Mouse (Mus musculus) layer of hippocampus, adult 9-10 months (tissue): ENCODE data around the gene Ccser1.

Experiments used
- DNase-seq: peaks from one replicate; pipeline ENCODE4 v3.0.0; 2022; ENCODE audit warnings: low spot score

Ccser1 gene

GRCm38 (mm10) chr6:61438165-61438564, 258.0 kb downstream of the Ccser1 start:
- no peak for DNase-seq

- no peak for DNase-seq
Measured at GRCm38 (mm10) chr6:61471371-61472152, 291.4 kb downstream of the Ccser1 start.

DNA sequence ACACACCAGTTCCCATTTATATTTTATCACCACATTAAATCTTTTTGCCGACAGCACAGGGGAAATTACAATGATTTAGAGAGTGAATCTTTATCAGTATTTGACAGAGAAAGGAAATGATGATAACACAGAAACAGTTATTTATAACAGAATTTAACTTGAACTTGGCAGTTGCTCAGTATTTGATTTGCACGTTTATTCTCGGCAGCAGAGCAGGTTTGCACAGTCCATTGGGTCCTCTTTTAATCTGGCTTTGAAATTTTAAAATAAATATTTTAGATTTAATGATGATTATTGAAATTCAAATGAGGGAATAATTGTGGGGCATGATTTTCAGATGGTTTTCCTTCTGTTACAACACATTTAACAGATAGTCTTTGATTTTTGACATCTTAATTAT, 305.2 kb downstream of the Ccser1 start:
- peak; percentile 13 for DNase-seq

- DNase-seq, result no peak
Measured at GRCm38 (mm10) chr6:61491979-61492821, 312.1 kb downstream of the Ccser1 start.

DNA sequence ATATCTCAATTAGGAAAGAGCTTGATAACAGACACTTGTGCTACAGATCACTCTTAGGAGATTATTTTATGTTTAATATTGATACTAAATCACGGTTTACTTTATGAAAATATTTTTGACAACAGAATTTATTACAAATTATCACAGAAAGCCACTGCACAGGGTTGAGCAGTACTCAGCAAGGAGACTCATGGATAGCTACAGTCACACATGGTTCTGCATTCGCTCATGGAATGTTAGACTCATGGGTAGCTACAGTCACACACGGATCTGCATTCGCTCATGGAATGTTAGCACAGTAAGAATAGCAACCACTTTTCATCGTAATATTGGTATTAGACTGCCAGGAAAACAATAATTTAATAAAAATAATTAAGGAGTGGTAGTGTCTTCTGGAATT, 313.3 kb downstream of the Ccser1 start:
- no peak for DNase-seq

GRCm38 (mm10) chr6:61515310-61515709, 335.2 kb downstream of the Ccser1 start:
- DNase-seq, result no peak

DNA sequence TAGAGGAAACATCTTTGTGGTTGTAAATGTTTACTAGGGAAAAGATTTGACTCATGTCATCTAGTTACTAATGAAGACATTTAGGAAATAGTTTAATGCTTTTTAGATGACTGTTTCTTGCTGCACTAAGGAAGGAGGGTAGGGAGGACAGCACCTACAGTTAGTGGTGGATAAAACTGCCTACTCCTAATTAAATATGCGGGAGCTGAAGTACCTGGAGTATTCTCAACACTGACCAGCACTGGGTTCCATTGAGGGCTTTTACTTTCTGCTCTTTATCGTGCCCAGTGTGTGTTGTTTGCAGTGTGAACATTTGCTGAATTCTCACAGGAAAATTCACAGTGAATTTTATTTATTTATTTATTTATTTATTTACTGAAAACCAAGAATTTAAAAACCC, 341.5 kb downstream of the Ccser1 start:
- no peak for DNase-seq

- no peak for DNase-seq
Measured at GRCm38 (mm10) chr6:61522108-61522507, 342.0 kb downstream of the Ccser1 start.

DNA sequence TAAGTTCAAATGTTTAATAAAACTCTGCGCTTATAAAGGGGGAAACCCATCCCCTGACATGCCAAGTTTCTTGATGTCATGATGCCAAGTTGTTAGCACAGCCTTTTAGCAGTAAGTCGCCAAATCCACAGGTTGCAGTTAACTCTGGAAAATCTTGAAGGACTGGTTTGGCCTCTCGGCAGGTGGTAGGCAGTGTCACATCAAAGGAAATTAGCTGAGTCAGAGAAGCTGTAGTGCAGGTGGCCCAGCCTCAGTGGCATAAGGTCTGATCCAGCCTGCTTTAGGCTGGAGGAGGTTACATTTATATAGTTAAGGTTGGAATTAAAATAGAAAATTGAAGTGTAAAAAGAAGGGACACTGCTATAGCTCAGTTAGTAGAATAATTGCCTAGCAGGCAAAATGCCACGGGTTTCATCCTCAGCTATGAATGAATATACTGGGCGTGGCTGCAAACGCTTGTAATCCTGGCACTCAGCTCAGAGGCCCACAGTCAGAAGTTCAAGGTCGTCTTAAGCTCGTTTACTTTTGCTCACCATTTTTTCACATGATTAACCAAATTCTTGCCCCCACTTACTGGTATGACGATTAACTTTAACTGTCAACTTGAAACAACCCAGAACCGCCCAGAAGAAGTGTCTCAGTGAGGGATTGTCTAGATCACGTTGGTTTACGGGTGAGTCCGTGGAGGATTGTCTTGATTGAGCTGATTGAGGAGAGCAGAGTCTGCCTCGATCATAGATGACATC, 343.8 kb downstream of the Ccser1 start:
- no peak for DNase-seq

DNA sequence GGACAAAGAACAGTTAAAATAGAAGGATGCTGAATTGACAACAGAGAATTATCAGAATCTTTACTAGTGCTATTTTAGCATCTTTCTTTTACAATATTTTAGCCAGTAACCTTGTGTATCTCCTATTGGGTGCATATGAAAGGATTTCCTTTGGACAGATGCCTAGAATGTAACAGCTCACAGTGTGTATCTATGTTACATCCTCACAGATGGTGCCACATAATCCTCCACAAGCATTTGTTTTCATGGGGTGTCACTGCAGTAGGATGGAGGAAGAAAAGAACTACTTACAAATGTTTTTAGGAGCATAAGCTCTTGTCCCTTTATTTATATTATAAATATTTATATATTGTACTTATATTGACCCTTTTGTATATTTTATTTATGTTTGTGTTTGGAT, 360.6 kb downstream of the Ccser1 start:
- peak; percentile 17 for DNase-seq

- DNase-seq, result no peak
Measured at GRCm38 (mm10) chr6:61543459-61544044, 363.4 kb downstream of the Ccser1 start.

DNA sequence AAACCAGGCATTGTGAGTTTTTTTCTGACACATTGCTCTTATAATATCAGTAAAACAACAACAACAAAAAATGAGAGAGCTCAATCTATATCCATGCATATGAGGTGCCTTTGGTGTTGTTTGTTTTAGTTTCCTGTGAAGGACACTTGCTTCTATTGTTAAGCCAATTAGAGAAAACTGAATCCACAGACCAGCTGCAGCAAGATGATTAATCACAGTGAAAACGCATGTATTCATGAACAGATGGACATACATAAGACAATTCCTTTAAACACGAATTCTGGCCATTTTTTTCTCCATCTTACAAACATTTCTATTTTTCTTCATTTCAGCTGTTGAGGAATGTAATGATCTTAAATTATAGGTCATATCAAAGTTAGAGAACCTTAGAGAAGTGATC, 387.4 kb downstream of the Ccser1 start:
- DNase-seq, result no peak

DNA sequence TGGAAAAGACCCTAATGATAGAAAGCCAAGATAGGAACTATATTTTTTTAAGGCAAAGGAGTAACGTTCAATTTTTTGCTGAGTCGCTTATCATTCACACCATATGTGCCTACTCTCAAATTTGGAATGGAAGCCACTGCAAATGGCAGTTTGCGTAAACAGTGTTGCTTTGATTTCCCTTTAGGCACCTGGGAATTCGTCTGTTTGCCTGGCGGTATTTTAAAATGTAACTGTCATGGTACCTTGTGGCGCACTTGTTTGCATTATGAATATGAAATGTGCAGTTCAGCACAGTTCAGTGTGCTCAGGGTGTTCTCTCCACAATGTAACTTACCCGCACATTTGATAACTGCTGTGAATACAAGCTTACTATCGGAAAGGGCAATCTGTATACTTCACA, 387.8 kb downstream of the Ccser1 start:
- DNase-seq, result peak; percentile 16

- no peak for DNase-seq
Measured at GRCm38 (mm10) chr6:61581696-61582095, 401.6 kb downstream of the Ccser1 start.

DNA sequence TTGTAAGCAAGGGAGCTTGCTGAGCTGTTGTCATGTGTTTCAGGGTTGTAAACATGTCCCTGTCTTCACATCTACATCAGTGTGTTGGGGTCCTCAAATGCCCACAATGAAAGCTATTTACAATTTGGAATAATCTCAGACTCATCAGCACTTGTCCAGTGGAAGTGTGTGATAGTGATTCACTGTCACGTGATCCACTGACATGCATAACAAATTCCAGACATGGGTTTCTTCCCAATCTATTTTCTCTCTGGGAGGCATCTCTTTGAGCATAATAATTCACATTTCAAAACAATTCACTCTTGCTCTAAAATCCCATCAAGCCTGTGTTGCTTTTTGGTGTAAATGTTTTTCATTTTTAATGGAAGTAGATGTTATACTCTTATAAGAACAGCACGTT, 408.9 kb downstream of the Ccser1 start:
- DNase-seq, result no peak

DNA sequence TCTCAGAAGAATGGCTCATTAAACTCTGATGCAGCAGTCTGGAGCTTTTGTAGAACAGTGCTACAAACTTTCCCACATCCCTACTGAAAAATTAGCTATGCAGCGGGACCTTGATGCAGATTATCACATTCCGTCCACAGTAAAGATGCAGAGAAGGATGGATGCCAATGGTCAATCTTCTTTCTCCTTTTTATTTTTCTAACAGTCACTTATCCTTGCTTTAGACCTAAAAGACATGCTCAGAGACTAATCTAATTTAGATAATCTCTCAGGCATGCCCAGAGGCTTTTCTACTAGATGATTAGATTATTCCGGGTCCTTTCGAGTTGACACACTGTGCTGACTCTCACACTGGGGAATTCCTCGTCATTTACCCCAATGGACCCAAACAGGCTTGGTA, 421.8 kb downstream of the Ccser1 start:
- no peak for DNase-seq

DNA sequence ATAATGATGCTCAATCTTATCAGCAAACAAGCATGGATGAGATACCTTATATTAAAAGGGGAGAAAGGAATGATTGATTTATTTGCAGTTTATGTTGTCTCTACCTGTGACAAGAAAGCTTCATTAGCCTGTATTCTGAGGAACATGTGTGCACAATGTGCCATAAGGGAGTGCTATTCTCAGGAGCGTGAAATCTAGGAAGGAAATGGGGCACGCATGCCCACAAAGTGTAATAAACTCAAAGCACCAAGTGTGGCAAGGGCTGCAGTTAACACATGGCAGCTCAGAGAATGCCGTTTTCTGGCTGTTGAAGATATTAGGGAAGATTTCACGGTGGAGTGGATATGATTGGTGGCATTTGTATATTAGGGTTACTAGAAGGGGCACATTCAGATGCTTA, 434.8 kb downstream of the Ccser1 start:
- no peak for DNase-seq

GRCm38 (mm10) chr6:61621707-61622106, 441.6 kb downstream of the Ccser1 start:
- DNase-seq, result no peak

DNA sequence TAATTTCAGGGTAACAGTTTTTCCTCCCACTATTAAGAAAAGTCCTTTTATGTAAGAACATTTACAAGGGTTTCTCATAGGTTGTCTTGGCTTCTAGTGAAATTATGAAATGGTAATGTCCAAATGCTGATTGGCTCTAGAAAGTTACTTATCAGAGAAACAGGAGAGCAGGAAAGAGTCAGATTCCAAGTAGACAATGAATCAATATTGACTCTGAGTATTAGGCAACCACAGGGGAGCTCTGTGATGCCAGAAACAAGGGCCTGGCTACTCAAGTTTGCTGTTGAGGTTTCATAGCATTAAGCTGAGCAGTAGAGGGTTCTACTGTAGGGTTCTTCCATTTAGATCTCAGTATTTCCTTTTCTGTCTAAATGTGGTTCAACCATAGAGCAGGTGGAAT, 481.3 kb downstream of the Ccser1 start:
- no peak for DNase-seq

GRCm38 (mm10) chr6:61664572-61664971, 484.4 kb downstream of the Ccser1 start:
- no peak for DNase-seq

DNA sequence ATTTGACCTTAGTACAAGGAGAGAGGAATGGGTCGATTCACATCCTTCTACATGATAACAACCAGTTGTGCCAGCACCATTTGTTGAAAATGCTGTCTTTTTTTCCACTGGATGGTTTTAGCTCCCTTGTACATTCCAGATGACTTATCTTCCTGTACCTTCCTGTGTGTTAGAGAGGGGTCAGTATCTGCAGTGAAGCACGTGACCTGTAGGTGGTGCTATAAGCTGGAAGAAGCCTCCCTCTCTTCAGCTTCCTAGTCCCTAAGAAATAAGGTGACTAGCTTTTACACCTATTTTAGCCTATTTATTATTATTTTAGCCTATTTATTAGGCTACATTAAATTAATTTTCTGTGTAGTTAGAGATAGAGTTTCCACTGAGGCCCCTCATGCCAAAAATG, 506.9 kb downstream of the Ccser1 start:
- DNase-seq, result no peak

GRCm38 (mm10) chr6:61703003-61703402, 522.9 kb downstream of the Ccser1 start:
- DNase-seq, result no peak
